Comparison of ENCODE assay signal across 10 mouse cellular contexts in the genomic region with DNA sequence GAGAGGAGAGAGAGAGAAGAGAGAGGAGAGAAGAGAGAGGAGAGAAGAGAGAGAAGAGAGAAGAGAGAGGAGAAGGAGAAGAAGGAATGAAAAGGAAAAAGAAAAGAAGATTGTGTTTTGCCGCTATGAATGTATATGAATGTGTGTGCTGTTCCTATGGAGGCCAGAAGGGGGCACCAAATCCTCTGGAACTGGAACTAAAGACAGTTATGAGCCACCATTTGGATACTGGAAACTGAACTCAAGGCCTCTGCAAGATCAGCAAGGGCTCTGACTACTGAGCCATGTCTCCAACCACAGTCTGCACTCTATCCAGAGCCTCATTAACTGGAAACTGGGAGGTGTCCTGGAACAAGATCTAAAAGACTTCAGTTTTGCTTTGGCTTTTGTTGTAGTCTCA. TPM values are rescaled to one million over a fixed set of nuclear protein-coding genes. Genes with fewer than 3 reads are reported as not detected.
DNase-seq lines count a peak whose midpoint lies in the region; ATAC-seq and TF ChIP-seq lines count a peak whose summit lies in the region.
"Had no signal": no experiment of that assay in that cellular context is flagged by ENCODE, and none has a peak within 500 bp of the region (broad histone marks: within the 10 kb centered on the region; RNA-seq: fewer than 3 reads in every experiment).

No protein-coding gene starts in this region.

- H3K9ac ChIP-seq in heart, embryonic 12.5 days = no peak overlapping the region
- no peak overlapping the region for H3K9ac ChIP-seq in forebrain, embryonic 15.5 days (replicated peaks)

- ATAC-seq in heart, embryonic 12.5 days (ENCODE audit: insufficient number of reproducible peaks, low FRiP score) = no peak
- ATAC-seq in CD4-positive, CD25-positive, alpha-beta regulatory T cell, adult 4 months = peak; percentile 62
- no peak for ATAC-seq in forebrain, embryonic 15.5 days (replicated peaks)

- H3K4me2 ChIP-seq in heart, embryonic 12.5 days = no peak overlapping the region
- H3K4me2 ChIP-seq in forebrain, embryonic 15.5 days (replicated peaks) = no peak overlapping the region

- H3K27me3 ChIP-seq in heart, embryonic 12.5 days (replicated peaks) = no peaks in the 10 kb centered on the region
- no peaks in the 10 kb centered on the region for H3K27me3 ChIP-seq in limb, embryonic 10.5 days (ENCODE audit: low read depth, poor library complexity, severe bottlenecking)
- no peaks in the 10 kb centered on the region for H3K27me3 ChIP-seq in forebrain, embryonic 15.5 days

- no peak overlapping the region for H3K4me3 ChIP-seq in heart, embryonic 12.5 days
- no peak overlapping the region for H3K4me3 ChIP-seq in bone marrow macrophage, adult 2 months (ENCODE audit: insufficient read depth, low read length)
- H3K4me3 ChIP-seq in limb, embryonic 10.5 days = no peak overlapping the region
- no peak overlapping the region for H3K4me3 ChIP-seq in forebrain, embryonic 15.5 days
- H3K4me3 ChIP-seq: erythroblast, embryonic 14.5 days; myocyte had no signal

- intact Hi-C loops in heart, postnatal 10 days (cut with DNase I) = no loop called here

- peak overlapping the region; percentile 73 for H3K27ac ChIP-seq in heart, embryonic 12.5 days (ENCODE audit: poor library complexity, severe bottlenecking)
- no peak overlapping the region for H3K27ac ChIP-seq in bone marrow macrophage, adult 2 months (ENCODE audit: insufficient read depth, low read depth, low read length)
- no peak overlapping the region for H3K27ac ChIP-seq in limb, embryonic 10.5 days
- no peak overlapping the region for H3K27ac ChIP-seq in forebrain, embryonic 15.5 days (replicated peaks)

- no peak for DNase-seq in heart, postnatal 10 days
- peak; percentile 56 for DNase-seq in limb, embryonic 10.5 days (ENCODE audit: low spot score)
- DNase-seq in thymus, postnatal 14 days = peak; percentile 76
- no peak for DNase-seq in left cerebral cortex, adult 8-10 months (ENCODE audit: low spot score in 2 of 2)

- peaks cover 30% of the 10 kb centered on the region for H3K4me1 ChIP-seq in heart, embryonic 12.5 days (replicated peaks)
- peaks cover 35% of the 10 kb centered on the region for H3K4me1 ChIP-seq in bone marrow macrophage, adult 2 months (ENCODE audit: control insufficient read depth, insufficient read depth, low read length)
- peaks cover 33% of the 10 kb centered on the region for H3K4me1 ChIP-seq in limb, embryonic 10.5 days
- no peaks in the 10 kb centered on the region for H3K4me1 ChIP-seq in forebrain, embryonic 15.5 days

- 81% methylated on average over 1 of the region's 1 CpGs for WGBS in heart, embryonic 12.5 days
- 68% methylated on average over 1 of the region's 1 CpGs for WGBS in limb, embryonic 10.5 days
- WGBS in forebrain, embryonic 15.5 days = 79% methylated on average over 1 of the region's 1 CpGs

- no peak for TF ChIP-seq POLR2A in bone marrow macrophage, adult 2 months (IDR thresholded peaks at IDR 0.05; ENCODE audit: borderline replicate concordance, low read depth, low read length)

- peaks cover 83% of the 10 kb centered on the region for H3K36me3 ChIP-seq in heart, embryonic 12.5 days
- H3K36me3 ChIP-seq in limb, embryonic 10.5 days = peaks cover 99% of the 10 kb centered on the region
- peaks cover 39% of the 10 kb centered on the region for H3K36me3 ChIP-seq in forebrain, embryonic 15.5 days

- peaks cover 8% of the 10 kb centered on the region for H3K9me3 ChIP-seq in heart, embryonic 12.5 days (replicated peaks)
- H3K9me3 ChIP-seq in limb, embryonic 10.5 days (replicated peaks) = no peaks in the 10 kb centered on the region; the same call in 1 of the 2 replicates
- no peaks in the 10 kb centered on the region for H3K9me3 ChIP-seq in forebrain, embryonic 15.5 days

- peak; percentile 52 for TF ChIP-seq CTCF in bone marrow macrophage, adult 2 months (IDR thresholded peaks at IDR 0.05; ENCODE audit: low read depth, low read length)

RNA-seq across cellular contexts. Expression of a gene that starts 31.3 kb away (rescaled TPM):
- polyA plus RNA-seq in heart, embryonic 12.5 days (2016; fragmentation: Nextera tagmentation; extraction: Ambion mirVana) = 0.27 and 0.31 TPM in 2 replicates
- under 1 TPM; 0.14 to 0.15 TPM for total RNA-seq in heart, postnatal 10 days (2021)
- under 1 TPM; 0.16 to 0.18 TPM for polyA plus RNA-seq in CD4-positive, CD25-positive, alpha-beta regulatory T cell, adult 4 months (2017; shearing (Covaris generic))
- not detected in 2 replicates for polyA plus RNA-seq in bone marrow macrophage, adult 2 months (2012; ENCODE audit: insufficient read depth, insufficient read length, missing spikeins)
- 0.21 and 0.29 TPM in 2 replicates for polyA plus RNA-seq in limb, embryonic 10.5 days (2016; fragmentation: Nextera tagmentation; extraction: Ambion mirVana)
- 0.23 and 0.31 TPM in 2 replicates for polyA plus RNA-seq in forebrain, embryonic 15.5 days (2015; fragmentation: Nextera tagmentation; extraction: Ambion mirVana)
- total RNA-seq in left cerebral cortex, adult 8-10 months (2022) = 1 to 10 TPM in 3 of 4 experiments, under 1 TPM in 1; 0.58 to 2.1 (median 1.1) TPM
- polyA plus RNA-seq: erythroblast, embryonic 14.5 days had no signal

RNA-seq across cellular contexts. Expression of a gene that starts 32.1 kb away (rescaled TPM):
- polyA plus RNA-seq in heart, embryonic 12.5 days (2016; fragmentation: Nextera tagmentation; extraction: Ambion mirVana) = 44.0 and 44.4 TPM in 2 replicates
- 10 to 100 TPM; 30.5 to 38.7 TPM for total RNA-seq in heart, postnatal 10 days (2021)
- 10 to 100 TPM in 1 of 2 experiments, 1 to 10 TPM in 1; 9.7 to 17.7 TPM for polyA plus RNA-seq in CD4-positive, CD25-positive, alpha-beta regulatory T cell, adult 4 months (2017; shearing (Covaris generic))
- 11.0 and 16.2 TPM in 2 replicates for polyA plus RNA-seq in bone marrow macrophage, adult 2 months (2012; ENCODE audit: insufficient read depth, insufficient read length, missing spikeins)
- polyA plus RNA-seq in limb, embryonic 10.5 days (2016; fragmentation: Nextera tagmentation; extraction: Ambion mirVana) = 59.3 and 71.2 TPM in 2 replicates
- polyA plus RNA-seq in forebrain, embryonic 15.5 days (2015; fragmentation: Nextera tagmentation; extraction: Ambion mirVana) = 111 and 115 TPM in 2 replicates
- total RNA-seq in left cerebral cortex, adult 8-10 months (2022) = 10 to 100 TPM; 87.9 to 95.7 (median 93.4) TPM

RNA-seq across cellular contexts. Expression of a gene that starts 43.3 kb away (rescaled TPM):
- 17.2 and 21.0 TPM in 2 replicates for polyA plus RNA-seq in heart, embryonic 12.5 days (2016; fragmentation: Nextera tagmentation; extraction: Ambion mirVana)
- total RNA-seq in heart, postnatal 10 days (2021) = 10 to 100 TPM; 40.3 to 43.0 TPM
- 10 to 100 TPM in 1 of 2 experiments, 1 to 10 TPM in 1; 7.7 to 16.0 TPM for polyA plus RNA-seq in CD4-positive, CD25-positive, alpha-beta regulatory T cell, adult 4 months (2017; shearing (Covaris generic))
- 18.9 and 23.2 TPM in 2 replicates for polyA plus RNA-seq in bone marrow macrophage, adult 2 months (2012; ENCODE audit: insufficient read depth, insufficient read length, missing spikeins)
- 30.4 and 42.2 TPM in 2 replicates for polyA plus RNA-seq in limb, embryonic 10.5 days (2016; fragmentation: Nextera tagmentation; extraction: Ambion mirVana)
- polyA plus RNA-seq in forebrain, embryonic 15.5 days (2015; fragmentation: Nextera tagmentation; extraction: Ambion mirVana) = 9.9 and 10.2 TPM in 2 replicates
- 10 to 100 TPM; 10.7 to 14.2 (median 12.7) TPM for total RNA-seq in left cerebral cortex, adult 8-10 months (2022)

Comparison
In these comparisons a context has a peak if more than half of its experiments do, and no peak if none do; other contexts are left out.
1. DNase-seq: peak in limb, embryonic 10.5 days (single experiment) and thymus, postnatal 14 days (single experiment); none in heart, postnatal 10 days (0 of 2) and left cerebral cortex, adult 8-10 months (0 of 2).